Mouse (Mus musculus) liver, adult 2 months (tissue): ENCODE measurements around the gene Clnk.

Experiments
- CTCF ChIP-seq: fragments of 200-500 bp; IDR thresholded peaks from 2 replicates; pipeline ENCODE4 v1.5.1; 2011; ENCODE audit warnings: low read depth, low read length, control low read depth
- POLR2A ChIP-seq: fragments of 200-500 bp; IDR thresholded peaks from 2 replicates; pipeline ENCODE4 v1.6.1; 2011; ENCODE audit warnings: low read length, control low read depth; ENCODE audit not compliant: insufficient read depth; ENCODE audit errors: extremely low read depth

DNA sequence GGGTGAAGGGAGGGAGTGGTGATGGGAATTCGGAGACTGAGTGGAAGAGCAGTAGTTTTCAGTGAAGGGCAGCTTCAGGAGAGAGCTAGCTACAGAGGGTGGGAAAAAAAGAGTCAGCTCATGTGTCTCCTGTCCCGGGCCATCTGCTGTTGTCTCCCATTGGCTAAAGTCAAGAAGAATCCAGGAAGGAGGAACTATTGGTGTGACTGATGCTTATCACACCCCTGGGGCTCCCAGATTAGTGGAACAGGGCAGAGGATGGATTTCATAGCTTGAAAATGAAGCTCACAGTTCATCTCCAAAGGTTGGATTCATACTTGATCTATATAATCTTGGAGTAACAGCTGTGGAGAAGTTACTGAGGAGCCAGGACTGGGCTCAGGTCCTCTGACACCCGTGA, 13.6 kb downstream of the Clnk start:
- TF ChIP-seq POLR2A (no peak), CTCF (no peak)
